30 mouse cellular contexts compared by ENCODE assay signal in genomic region chr5:139498791-139499190, GRCm38 (mm10). TPM values are rescaled to one million over a fixed set of nuclear protein-coding genes. Genes with fewer than 3 reads are reported as not detected.
DNase-seq lines count a peak whose midpoint lies in the region; ATAC-seq and TF ChIP-seq lines count a peak whose summit lies in the region.
"Had no signal": no experiment of that assay in that cellular context is flagged by ENCODE, and none has a peak within 500 bp of the region (broad histone marks: within the 10 kb centered on the region; RNA-seq: fewer than 3 reads in every experiment).

No protein-coding gene starts in this region.

- no peak for ATAC-seq in liver, postnatal 0 days
- peak; percentile 64 for ATAC-seq in kidney, embryonic 16.5 days (ENCODE audit: low FRiP score, low TSS enrichment)
- ATAC-seq: liver, embryonic 12.5 days; midbrain, embryonic 13.5 days had no signal

- no peak overlapping the region for H3K9ac ChIP-seq in liver, adult 2 months (ENCODE audit: low read depth, low read length)
- H3K9ac ChIP-seq in liver, postnatal 0 days (replicated peaks) = no peak overlapping the region
- no peak overlapping the region for H3K9ac ChIP-seq in kidney, embryonic 16.5 days (replicated peaks; ENCODE audit: low read length)
- H3K9ac ChIP-seq: embryonic facial prominence, embryonic 13.5 days; forebrain, embryonic 12.5 days; heart, embryonic 13.5 days; limb, embryonic 12.5 days; liver, embryonic 12.5 days; lung, embryonic 14.5 days; midbrain, embryonic 13.5 days; neural tube, embryonic 15.5 days had no signal

- H3K4me1 ChIP-seq in liver, adult 2 months (ENCODE audit: control insufficient read depth, insufficient read depth, low read length) = no peaks in the 10 kb centered on the region
- H3K4me1 ChIP-seq in liver, postnatal 0 days (ENCODE audit: insufficient read depth) = no peaks in the 10 kb centered on the region
- H3K4me1 ChIP-seq in kidney, embryonic 16.5 days (ENCODE audit: insufficient read depth, low read length) = peaks cover 5% of the 10 kb centered on the region; the same call in 1 of the 2 replicates
- H3K4me1 ChIP-seq in limb, embryonic 10.5 days = peaks cover 6% of the 10 kb centered on the region; the same call in 1 of the 2 replicates
- H3K4me1 ChIP-seq: forebrain, embryonic 12.5 days; liver, embryonic 12.5 days; midbrain, embryonic 13.5 days had no signal

- no peak overlapping the region for H3K27ac ChIP-seq in liver, adult 2 months (replicated peaks; ENCODE audit: insufficient read depth, low read depth, low read length)
- no peak overlapping the region for H3K27ac ChIP-seq in liver, postnatal 0 days (ENCODE audit: low read depth)
- H3K27ac ChIP-seq in kidney, embryonic 16.5 days (ENCODE audit: low read length) = no peak overlapping the region
- H3K27ac ChIP-seq in limb, embryonic 10.5 days = no peak overlapping the region
- H3K27ac ChIP-seq: embryonic facial prominence, embryonic 13.5 days; forebrain, embryonic 12.5 days; heart, adult 2 months; heart, embryonic 13.5 days; limb, embryonic 12.5 days; liver, embryonic 12.5 days; midbrain, embryonic 13.5 days; neural tube, embryonic 15.5 days had no signal

- H3K4me2 ChIP-seq in liver, postnatal 0 days (ENCODE audit: low read depth, low read length) = no peak overlapping the region
- no peak overlapping the region for H3K4me2 ChIP-seq in kidney, embryonic 16.5 days (replicated peaks; ENCODE audit: low read depth, low read length)
- H3K4me2 ChIP-seq: embryonic facial prominence, embryonic 13.5 days; forebrain, embryonic 12.5 days; heart, embryonic 13.5 days; limb, embryonic 12.5 days; liver, embryonic 12.5 days; lung, embryonic 14.5 days; midbrain, embryonic 13.5 days; neural tube, embryonic 15.5 days had no signal

- TF ChIP-seq CTCF in liver, adult 2 months (IDR thresholded peaks at IDR 0.05; ENCODE audit: low read depth, low read length) = no peak
- no peak for TF ChIP-seq CTCF in liver, postnatal 0 days (IDR thresholded peaks at IDR 0.05; ENCODE audit: low read depth)

- WGBS in liver, adult 2 months = 41% methylated on average over 5 of the region's 5 CpGs
- 32% methylated on average over 5 of the region's 5 CpGs for WGBS in liver, postnatal 0 days (ENCODE audit: insufficient replicate concordance)
- 30% methylated on average over 5 of the region's 5 CpGs for WGBS in kidney, embryonic 16.5 days
- 62% methylated on average over 5 of the region's 5 CpGs for WGBS in limb, embryonic 10.5 days

- H3K4me3 ChIP-seq in liver, adult 2 months (ENCODE audit: insufficient read depth, low read depth, low read length) = no peak overlapping the region
- no peak overlapping the region for H3K4me3 ChIP-seq in liver, postnatal 0 days (ENCODE audit: low read depth, low read length)
- H3K4me3 ChIP-seq in kidney, embryonic 16.5 days (ENCODE audit: low read length) = no peak overlapping the region
- H3K4me3 ChIP-seq in limb, embryonic 10.5 days = no peak overlapping the region
- H3K4me3 ChIP-seq: embryonic facial prominence, embryonic 13.5 days; erythroblast, embryonic 14.5 days; forebrain, embryonic 12.5 days; heart, adult 2 months; heart, embryonic 13.5 days; limb, embryonic 12.5 days; liver, embryonic 12.5 days; megakaryocyte, embryonic 14.5 days; midbrain, embryonic 13.5 days; myocyte; neural tube, embryonic 15.5 days had no signal

- TF ChIP-seq EP300 in liver, postnatal 0 days (IDR thresholded peaks at IDR 0.05; ENCODE audit: low read depth) = no peak

- no peaks in the 10 kb centered on the region for H3K36me3 ChIP-seq in liver, adult 2 months (ENCODE audit: control insufficient read depth, insufficient read depth, low read length)
- H3K36me3 ChIP-seq in liver, postnatal 0 days (replicated peaks; ENCODE audit: insufficient read depth, low read length) = no peaks in the 10 kb centered on the region
- H3K36me3 ChIP-seq in kidney, embryonic 16.5 days (ENCODE audit: insufficient read depth, low read length) = no peaks in the 10 kb centered on the region
- no peaks in the 10 kb centered on the region for H3K36me3 ChIP-seq in limb, embryonic 10.5 days
- H3K36me3 ChIP-seq: embryonic facial prominence, embryonic 13.5 days; forebrain, embryonic 12.5 days; heart, embryonic 13.5 days; limb, embryonic 12.5 days; liver, embryonic 12.5 days; midbrain, embryonic 13.5 days; neural tube, embryonic 15.5 days had no signal

- H3K9me3 ChIP-seq in liver, postnatal 0 days (ENCODE audit: low read length) = no peaks in the 10 kb centered on the region
- H3K9me3 ChIP-seq in kidney, embryonic 16.5 days (ENCODE audit: low read length) = no peaks in the 10 kb centered on the region
- no peaks in the 10 kb centered on the region for H3K9me3 ChIP-seq in limb, embryonic 10.5 days (replicated peaks)
- H3K9me3 ChIP-seq: embryonic facial prominence, embryonic 13.5 days; forebrain, embryonic 12.5 days; heart, embryonic 13.5 days; limb, embryonic 12.5 days; liver, embryonic 12.5 days; midbrain, embryonic 13.5 days; neural tube, embryonic 15.5 days had no signal

- TF ChIP-seq POLR2A in liver, adult 2 months (IDR thresholded peaks at IDR 0.05; ENCODE audit: extremely low read depth, insufficient read depth, low read length) = no peak

- peak; percentile 75 to 78 for DNase-seq in cerebellum, postnatal 14 days
- DNase-seq in cerebellum, postnatal 36 days = no peak
- DNase-seq in liver, adult 2 months (ENCODE audit: extremely low read depth, low read depth, low spot score) = peak; percentile 69
- DNase-seq in liver, postnatal 0 days = no peak
- DNase-seq in kidney, postnatal 4 days = peak; percentile 30 to 52
- no peak for DNase-seq in limb, embryonic 10.5 days (ENCODE audit: low spot score)
- no peak for DNase-seq in frontal cortex, postnatal 14 days (ENCODE audit: low spot score in 2 of 2)
- DNase-seq: adrenal gland, postnatal 14 days; cerebellum, adult 9-10 months; gastrocnemius, postnatal 36 days; heart, adult 2 months; heart, postnatal 14 days; lung, embryonic 14.5 days; lung, postnatal 36 days had no signal

- no peaks in the 10 kb centered on the region for H3K79me2 ChIP-seq in liver, adult 2 months (ENCODE audit: control insufficient read depth, insufficient read depth, low read length)

- H3K27me3 ChIP-seq in liver, adult 2 months (ENCODE audit: control insufficient read depth, insufficient read depth, low read length) = peaks cover 5% of the 10 kb centered on the region; the same call in 1 of the 2 replicates
- peaks cover 12% of the 10 kb centered on the region; the same call in 1 of the 2 replicates for H3K27me3 ChIP-seq in liver, postnatal 0 days (ENCODE audit: insufficient read depth, low read length)
- H3K27me3 ChIP-seq in kidney, embryonic 16.5 days (ENCODE audit: insufficient read depth, low read length) = no peaks in the 10 kb centered on the region
- peaks cover 31% of the 10 kb centered on the region for H3K27me3 ChIP-seq in limb, embryonic 10.5 days (ENCODE audit: low read depth, poor library complexity, severe bottlenecking)
- H3K27me3 ChIP-seq: midbrain, embryonic 13.5 days had no signal

RNA-seq across cellular contexts. Expression of gene Zfand2a, which starts 14.4 kb away (rescaled TPM):
- 3.9 and 5.2 TPM in 2 replicates for total RNA-seq in liver, adult 2 months (2014; rRNA removed)
- polyA plus RNA-seq in liver, adult 2 months (2012; rRNA removed) = 6.4 and 6.5 TPM in 2 replicates
- 1.8 TPM in 2 replicates for polyA plus RNA-seq in liver, postnatal 0 days (2015; fragmentation: Nextera tagmentation; extraction: Ambion mirVana)
- 10.8 and 13.5 TPM in 2 replicates for polyA plus RNA-seq in kidney, embryonic 16.5 days (2015; fragmentation: Nextera tagmentation; extraction: Ambion mirVana)
- polyA plus RNA-seq in limb, embryonic 10.5 days (2016; fragmentation: Nextera tagmentation; extraction: Ambion mirVana) = 12.5 and 12.8 TPM in 2 replicates

RNA-seq across cellular contexts. Expression of gene 3110082I17Rik, which starts 38.5 kb away (rescaled TPM):
- 1.6 and 2.6 TPM in 2 replicates for total RNA-seq in liver, adult 2 months (2014; rRNA removed)
- polyA plus RNA-seq in liver, adult 2 months (2012; rRNA removed) = 2.2 and 7.4 TPM in 2 replicates
- 7.5 and 9.5 TPM in 2 replicates for polyA plus RNA-seq in liver, postnatal 0 days (2015; fragmentation: Nextera tagmentation; extraction: Ambion mirVana)
- polyA plus RNA-seq in kidney, embryonic 16.5 days (2015; fragmentation: Nextera tagmentation; extraction: Ambion mirVana) = 44.1 and 46.1 TPM in 2 replicates
- polyA plus RNA-seq in limb, embryonic 10.5 days (2016; fragmentation: Nextera tagmentation; extraction: Ambion mirVana) = 51.6 and 60.2 TPM in 2 replicates

RNA-seq across cellular contexts. Expression of gene Uncx, which starts 44.5 kb away (rescaled TPM):
- total RNA-seq in liver, adult 2 months (2014; rRNA removed) = not detected in 2 replicates
- polyA plus RNA-seq in liver, adult 2 months (2012; rRNA removed) = not detected in 2 replicates
- not detected in 2 replicates for polyA plus RNA-seq in liver, postnatal 0 days (2015; fragmentation: Nextera tagmentation; extraction: Ambion mirVana)
- polyA plus RNA-seq in kidney, embryonic 16.5 days (2015; fragmentation: Nextera tagmentation; extraction: Ambion mirVana) = 52.8 and 65.4 TPM in 2 replicates
- 0.50 and 1.1 TPM in 2 replicates for polyA plus RNA-seq in limb, embryonic 10.5 days (2016; fragmentation: Nextera tagmentation; extraction: Ambion mirVana)
- total RNA-seq: adrenal gland, postnatal 14 days; gastrocnemius, adult 18-20 months; gastrocnemius, postnatal 36 days; heart, adult 2 months; heart, postnatal 14 days had no signal
- polyA plus RNA-seq: erythroblast, embryonic 14.5 days; heart, adult 2 months; heart, embryonic 13.5 days; large intestine, adult 2 months; liver, embryonic 12.5 days; lung, embryonic 14.5 days; myocyte; small intestine, adult 2 months; stomach, embryonic 16.5 days; urinary bladder, adult 2 months had no signal

Comparison
In these comparisons a context has a peak if more than half of its experiments do, and no peak if none do; other contexts are left out.
1. DNase-seq: peak in cerebellum, postnatal 14 days (2 of 2), liver, adult 2 months (single experiment) and kidney, postnatal 4 days (2 of 2); none in cerebellum, postnatal 36 days (0 of 2), liver, postnatal 0 days (single experiment), limb, embryonic 10.5 days (single experiment) and frontal cortex, postnatal 14 days (0 of 2).
2. RNA of gene Uncx, which starts 44.5 kb away (polyA plus RNA-seq): 52.8 to 65.4 TPM in kidney, embryonic 16.5 days; 0.50 to 1.1 TPM in limb, embryonic 10.5 days, not detected in liver, adult 2 months and not detected in liver, postnatal 0 days; every median in the first group is over 10 times any median in the second.